Mouse (Mus musculus) lung, embryonic 15.5 days (tissue): ENCODE measurements at regions not wholly inside any gene's neighbourhood (a gene's known extent, or its start where the extent isn't known, plus 50 kb on each side); places are given as distances from the start of the nearest gene placed in this dataset.

ENCODE experiments used
- ATAC-seq: fragments of 200-750 bp; cut with Nextera tagmentation; 2 replicates; pipeline ENCODE4 v1.8.0; 2017; ENCODE audit warnings: moderate number of reproducible peaks, borderline replicate concordance; ENCODE audit not compliant: low FRiP score, low TSS enrichment; ENCODE audit errors: extremely low read depth
- H3K27ac ChIP-seq: fragments of 300-500 bp; sonication (generic); 2 replicates; pipeline ENCODE4 v1.5.1; 2015; ENCODE audit warnings: moderate library complexity, mild to moderate bottlenecking, inconsistent platforms
- H3K27me3 ChIP-seq: fragments of 300-500 bp; sonication (generic); 2 replicates; pipeline ENCODE4 v1.6.1; 2015; ENCODE audit warnings: inconsistent platforms
- H3K36me3 ChIP-seq: fragments of 300-500 bp; sonication (generic); 2 replicates; pipeline ENCODE4 v1.6.1; 2015; ENCODE audit warnings: inconsistent platforms
- H3K4me1 ChIP-seq: fragments of 300-500 bp; sonication (generic); 2 replicates; pipeline ENCODE4 v1.6.1; 2015; ENCODE audit warnings: inconsistent platforms
- H3K4me2 ChIP-seq: fragments of 300-500 bp; sonication (generic); 2 replicates; pipeline ENCODE4 v1.6.1; 2015; ENCODE audit warnings: inconsistent platforms, mild to moderate bottlenecking, moderate library complexity
- H3K4me3 ChIP-seq: fragments of 300-500 bp; sonication (generic); 2 replicates; pipeline ENCODE4 v1.5.1; 2015; ENCODE audit warnings: mild to moderate bottlenecking, inconsistent platforms
- H3K9ac ChIP-seq: fragments of 300-500 bp; sonication (generic); 2 replicates; pipeline ENCODE4 v1.6.1; 2015; ENCODE audit warnings: inconsistent platforms
- H3K9me3 ChIP-seq: fragments of 300-500 bp; sonication (generic); 2 replicates; pipeline ENCODE4 v1.6.1; 2016; ENCODE audit warnings: inconsistent platforms
- WGBS: fragments of 180-500 bp; shearing (Covaris S2); methylation state at CpG from one replicate; pipeline ENCODE4 v1.1.7; 2015; 5-methylcytosine and 5-hydroxymethylcytosine counted together

GRCm38 (mm10) chr10:83861574-83862190 is 139.0 kb downstream of the 1500009L16Rik start:
- no peak for ATAC-seq
- H3K4me1 ChIP-seq: peaks cover 20% of the 10 kb centered on the region
- no peak overlapping the region for H3K4me3 ChIP-seq
- H3K4me2 ChIP-seq: no peak overlapping the region
- no peaks in the 10 kb centered on the region for H3K27me3 ChIP-seq
- WGBS: 48% methylated on average over 5 of the region's 5 CpGs
- no peaks in the 10 kb centered on the region for H3K36me3 ChIP-seq
- H3K9ac ChIP-seq: no peak overlapping the region
- H3K9me3 ChIP-seq: no peaks in the 10 kb centered on the region
- H3K27ac ChIP-seq: no peak overlapping the region

- ATAC-seq: 0 out of 2 replicates have a peak, but pooled peaks have one; percentile 74
- no peaks in the 10 kb centered on the region for H3K27me3 ChIP-seq
These were observed 141.9 kb downstream of the 1500009L16Rik start for GRCm38 (mm10) chr10:83864591-83864990.

GRCm38 (mm10) chr10:83865929-83866328 is 143.3 kb downstream of the 1500009L16Rik start:
- Histone ChIP-seq H3K4me3 (no peak overlapping the region), H3K27me3 (no peaks in the 10 kb centered on the region), H3K9ac (no peak overlapping the region), H3K36me3 (no peaks in the 10 kb centered on the region), H3K4me2 (no peak overlapping the region), H3K27ac (no peak overlapping the region), H3K9me3 (no peaks in the 10 kb centered on the region), H3K4me1 (peaks cover 5% of the 10 kb centered on the region; the same call in 1 of the 2 replicates)
- ATAC-seq: 0 out of 2 replicates have a peak, but pooled peaks have one; percentile 16
- 43% methylated on average over 5 of the region's 5 CpGs for WGBS

More at GRCm38 (mm10) chr10:83864591-83864990, 141.9 kb downstream of the 1500009L16Rik start:
- H3K9ac ChIP-seq: no peak overlapping the region
- no peak overlapping the region for H3K4me2 ChIP-seq
- H3K9me3 ChIP-seq: no peaks in the 10 kb centered on the region
- H3K36me3 ChIP-seq: no peaks in the 10 kb centered on the region
- no peak overlapping the region for H3K4me3 ChIP-seq
- no peak overlapping the region for H3K27ac ChIP-seq
- 0 out of 2 replicates have a peak, but pooled peaks cover 3% of the 10 kb centered on the region for H3K4me1 ChIP-seq
- 60% methylated on average over 8 of the region's 8 CpGs for WGBS

- no peak overlapping the region for H3K4me2 ChIP-seq
- no peak overlapping the region for H3K9ac ChIP-seq
- peaks cover 4% of the 10 kb centered on the region; the same call in 1 of the 2 replicates for H3K4me1 ChIP-seq
- peak; percentile 69 for ATAC-seq
- H3K9me3 ChIP-seq: no peaks in the 10 kb centered on the region
- H3K27ac ChIP-seq: no peak overlapping the region
- H3K27me3 ChIP-seq: no peaks in the 10 kb centered on the region
- H3K4me3 ChIP-seq: no peak overlapping the region
- 44% methylated on average over 4 of the region's 4 CpGs for WGBS
- no peaks in the 10 kb centered on the region for H3K36me3 ChIP-seq
These were observed 149.2 kb downstream of the 1500009L16Rik start for GRCm38 (mm10) chr10:83871736-83872400.

- Histone ChIP-seq H3K4me3 (no peak overlapping the region), H3K36me3 (no peaks in the 10 kb centered on the region), H3K4me2 (no peak overlapping the region), H3K27me3 (no peaks in the 10 kb centered on the region), H3K27ac (no peak overlapping the region), H3K4me1 (peaks cover 9% of the 10 kb centered on the region), H3K9ac (no peak overlapping the region), H3K9me3 (no peaks in the 10 kb centered on the region)
- 70% methylated on average over 2 of the region's 2 CpGs for WGBS
- no peak for ATAC-seq
These were observed 156.1 kb downstream of the 1500009L16Rik start for GRCm38 (mm10) chr10:83878745-83879144.

- H3K9me3 ChIP-seq: no peaks in the 10 kb centered on the region
- H3K27ac ChIP-seq: peak overlapping the region; percentile 53
These were observed 159.6 kb downstream of the 1500009L16Rik start for GRCm38 (mm10) chr10:83882119-83882890.

GRCm38 (mm10) chr10:83882891-83883185 is 160.2 kb downstream of the 1500009L16Rik start:
- no peaks in the 10 kb centered on the region for H3K36me3 ChIP-seq
- H3K27ac ChIP-seq: peak overlapping the region; percentile 53
- ATAC-seq: no peak
- 43% methylated on average over 1 of the region's 1 CpGs for WGBS
- H3K27me3 ChIP-seq: no peaks in the 10 kb centered on the region
- no peak overlapping the region for H3K4me2 ChIP-seq
- H3K4me3 ChIP-seq: no peak overlapping the region
- H3K9me3 ChIP-seq: no peaks in the 10 kb centered on the region
- H3K9ac ChIP-seq: no peak overlapping the region
- peaks cover 9% of the 10 kb centered on the region for H3K4me1 ChIP-seq

More at GRCm38 (mm10) chr10:83882119-83882890, 159.6 kb downstream of the 1500009L16Rik start:
- WGBS: 34% methylated on average over 17 of the region's 17 CpGs
- Histone ChIP-seq H3K36me3 (no peaks in the 10 kb centered on the region), H3K4me2 (no peak overlapping the region), H3K9ac (no peak overlapping the region), H3K27me3 (no peaks in the 10 kb centered on the region), H3K4me1 (peaks cover 9% of the 10 kb centered on the region), H3K4me3 (no peak overlapping the region)
- no peak for ATAC-seq

GRCm38 (mm10) chr10:83884553-83884952 is 161.9 kb downstream of the 1500009L16Rik start:
- Histone ChIP-seq H3K9me3 (no peaks in the 10 kb centered on the region), H3K27ac (no peak overlapping the region), H3K9ac (no peak overlapping the region), H3K4me1 (peaks cover 9% of the 10 kb centered on the region), H3K4me3 (no peak overlapping the region), H3K36me3 (no peaks in the 10 kb centered on the region), H3K27me3 (no peaks in the 10 kb centered on the region), H3K4me2 (no peak overlapping the region)
- WGBS: 87% methylated on average over 2 of the region's 2 CpGs
- no peak for ATAC-seq

GRCm38 (mm10) chr10:83888587-83888986 is 165.9 kb downstream of the 1500009L16Rik start:
- no peak for ATAC-seq
- no peak overlapping the region for H3K4me2 ChIP-seq
- WGBS: 62% methylated on average over 6 of the region's 6 CpGs

GRCm38 (mm10) chr10:83895741-83896150 is 173.1 kb downstream of the 1500009L16Rik start:
- H3K27me3 ChIP-seq: no peaks in the 10 kb centered on the region
- peak; percentile 79 for ATAC-seq
- 52% methylated on average over 3 of the region's 3 CpGs for WGBS
- H3K36me3 ChIP-seq: no peaks in the 10 kb centered on the region
- no peak overlapping the region for H3K4me2 ChIP-seq
- peaks cover 13% of the 10 kb centered on the region for H3K4me1 ChIP-seq
- no peak overlapping the region for H3K9ac ChIP-seq
- no peaks in the 10 kb centered on the region for H3K9me3 ChIP-seq
- no peak overlapping the region for H3K4me3 ChIP-seq
- H3K27ac ChIP-seq: peak overlapping the region; percentile 16; the same call in 1 of the 2 replicates

More at GRCm38 (mm10) chr10:83888587-83888986, 165.9 kb downstream of the 1500009L16Rik start:
- Histone ChIP-seq H3K36me3 (no peaks in the 10 kb centered on the region), H3K9me3 (no peaks in the 10 kb centered on the region), H3K27me3 (no peaks in the 10 kb centered on the region), H3K4me1 (no peaks in the 10 kb centered on the region), H3K9ac (no peak overlapping the region), H3K4me3 (no peak overlapping the region), H3K27ac (no peak overlapping the region)

GRCm38 (mm10) chr10:83896160-83896559 is 173.5 kb downstream of the 1500009L16Rik start:
- Histone ChIP-seq H3K4me1 (peaks cover 13% of the 10 kb centered on the region), H3K9ac (no peak overlapping the region), H3K36me3 (no peaks in the 10 kb centered on the region), H3K4me3 (no peak overlapping the region), H3K27me3 (no peaks in the 10 kb centered on the region), H3K9me3 (no peaks in the 10 kb centered on the region), H3K4me2 (no peak overlapping the region), H3K27ac (peak overlapping the region; percentile 16; the same call in 1 of the 2 replicates)
- ATAC-seq: no peak
- WGBS: 76% methylated on average over 5 of the region's 5 CpGs

GRCm38 (mm10) chr10:83897558-83897957 is 174.9 kb downstream of the 1500009L16Rik start:
- no peak overlapping the region for H3K4me3 ChIP-seq
- peaks cover 13% of the 10 kb centered on the region for H3K4me1 ChIP-seq
- no peak overlapping the region for H3K4me2 ChIP-seq
- peak; percentile 31; the same call in 1 of the 2 replicates for ATAC-seq
- H3K27ac ChIP-seq: peak overlapping the region; percentile 45
- no peaks in the 10 kb centered on the region for H3K27me3 ChIP-seq
- WGBS: 36% methylated on average over 6 of the region's 6 CpGs
- H3K36me3 ChIP-seq: no peaks in the 10 kb centered on the region
- H3K9me3 ChIP-seq: no peaks in the 10 kb centered on the region
- no peak overlapping the region for H3K9ac ChIP-seq
